Mouse (Mus musculus): ENCODE measurements around the gene Cfap126.
A peak's percentile ranks its signal among the peaks of the same experiment; 100 is the strongest.
"Not testable (repeated sequence)": the region's sequence is repeated elsewhere in the genome, so short reads cannot be mapped to it uniquely, and the experiment has no call there.

Cfap126 gene

GRCm38 (mm10) chr1:171129251-171129650 is 15.5 kb downstream of the Cfap126 start:
- DNase-seq = peak; percentile 99

GRCm38 (mm10) chr1:171130971-171131370 is 17.3 kb downstream of the Cfap126 start:
- DNase-seq = no peak

GRCm38 (mm10) chr1:171135600-171135999 is 21.9 kb downstream of the Cfap126 start:
- no peak for DNase-seq

- DNase-seq = not testable (repeated sequence)
Observed at GRCm38 (mm10) chr1:171137486-171138155, 23.9 kb downstream of the Cfap126 start.

GRCm38 (mm10) chr1:171142981-171143380 is 29.3 kb downstream of the Cfap126 start:
- not testable (repeated sequence) for DNase-seq

- DNase-seq = peak; percentile 99
Observed at GRCm38 (mm10) chr1:171149974-171150760, 36.4 kb downstream of the Cfap126 start, which contains the start of the genes Sdhc and Mpz. TSS of gene Sdhc (minus strand) at chr1:171150603. TSS of gene Mpz (plus strand) at chr1:171150711.

GRCm38 (mm10) chr1:171150838-171151391 is 37.2 kb downstream of the Cfap126 start:
- peak; percentile 93 for DNase-seq

GRCm38 (mm10) chr1:171151966-171152365 is 38.2 kb downstream of the Cfap126 start:
- no peak for DNase-seq

- DNase-seq = no peak
Observed at GRCm38 (mm10) chr1:171156644-171157043, 42.9 kb downstream of the Cfap126 start.

GRCm38 (mm10) chr1:171157965-171158364 is 44.2 kb downstream of the Cfap126 start:
- DNase-seq = no peak

- DNase-seq = no peak
Observed at GRCm38 (mm10) chr1:171159485-171159975, 45.8 kb downstream of the Cfap126 start.

GRCm38 (mm10) chr1:171162526-171162925 is 48.8 kb downstream of the Cfap126 start:
- DNase-seq = no peak

- DNase-seq = peak; percentile 82
Observed at GRCm38 (mm10) chr1:171164258-171164657, 50.5 kb downstream of the Cfap126 start.

- DNase-seq = peak; percentile 66
Observed at GRCm38 (mm10) chr1:171165629-171166345, 52.1 kb downstream of the Cfap126 start.

- peak; percentile 83 for DNase-seq
Observed at GRCm38 (mm10) chr1:171168906-171169305, 55.2 kb downstream of the Cfap126 start.

GRCm38 (mm10) chr1:171169913-171170312 is 56.2 kb downstream of the Cfap126 start:
- no peak for DNase-seq

GRCm38 (mm10) chr1:171171138-171171537 is 57.4 kb downstream of the Cfap126 start:
- DNase-seq = peak; percentile 96

GRCm38 (mm10) chr1:171172779-171173178 is 59.1 kb downstream of the Cfap126 start:
- DNase-seq = peak; percentile 85
